Mouse (Mus musculus) small intestine, adult 2 months (tissue): ENCODE data around the gene Stag1. TPM values are rescaled to one million over a fixed set of nuclear protein-coding genes. Genes with fewer than 3 reads are reported as not detected.
"Not testable (repeated sequence)": the region's sequence is repeated elsewhere in the genome, so short reads cannot be mapped to it uniquely, and the experiment has no call there.

Source experiments
- H3K27ac ChIP-seq: fragments of 200-500 bp; 2 replicates; pipeline ENCODE4 v1.5.1; 2012; ENCODE audit warnings: low read depth, low read length, control low read depth, inconsistent platforms; ENCODE audit not compliant: insufficient read depth
- H3K27me3 ChIP-seq: fragments of 200-500 bp; 2 replicates; pipeline ENCODE4 v1.6.1; 2012; ENCODE audit warnings: mild to moderate bottlenecking, moderate library complexity, low read length, inconsistent platforms; ENCODE audit not compliant: control insufficient read depth, insufficient read depth
- H3K36me3 ChIP-seq: fragments of 200-500 bp; 2 replicates; pipeline ENCODE4 v1.6.1; 2012; ENCODE audit warnings: mild to moderate bottlenecking, low read length, control low read depth, inconsistent platforms; ENCODE audit not compliant: control insufficient read depth, insufficient read depth
- H3K4me1 ChIP-seq: fragments of 200-500 bp; 2 replicates; pipeline ENCODE4 v1.6.1; 2012; ENCODE audit warnings: low read length, inconsistent platforms, mixed read lengths; ENCODE audit not compliant: control insufficient read depth, insufficient read depth, insufficient read length
- H3K4me3 ChIP-seq: fragments of 200-500 bp; 2 replicates; pipeline ENCODE4 v1.5.1; 2012; ENCODE audit warnings: low read depth, mild to moderate bottlenecking, control low read depth, inconsistent platforms, low read length, moderate library complexity
- CTCF ChIP-seq: fragments of 200-500 bp; IDR thresholded peaks from 2 replicates; pipeline ENCODE4 v1.5.1; 2012; ENCODE audit warnings: low read depth, mild to moderate bottlenecking, control low read depth, inconsistent platforms, low read length, moderate library complexity, mixed read lengths; ENCODE audit not compliant: insufficient replicate concordance, insufficient read length; ENCODE audit errors: extremely low read depth
- POLR2A ChIP-seq: fragments of 200-500 bp; IDR thresholded peaks from 2 replicates; pipeline ENCODE4 v1.6.1; 2012; ENCODE audit warnings: low read depth, mild to moderate bottlenecking, control low read depth, inconsistent platforms, low read length, moderate library complexity
- WGBS: fragments of 180-500 bp; shearing (Covaris S2); methylation state at CpG from one replicate; pipeline ENCODE4 v1.1.7; 2018; 5-methylcytosine and 5-hydroxymethylcytosine counted together
- polyA plus RNA-seq: library from polyadenylated mRNA; depleted of rRNA; stranded (reverse); fragments of >200 nt; gene quantifications from 2 replicates; pipeline ENCODE4 v1.2.3, GENCODE M21; 2012

The Stag1 gene
- polyA plus RNA-seq, 1 experiment, result 0.89 TPM

DNA sequence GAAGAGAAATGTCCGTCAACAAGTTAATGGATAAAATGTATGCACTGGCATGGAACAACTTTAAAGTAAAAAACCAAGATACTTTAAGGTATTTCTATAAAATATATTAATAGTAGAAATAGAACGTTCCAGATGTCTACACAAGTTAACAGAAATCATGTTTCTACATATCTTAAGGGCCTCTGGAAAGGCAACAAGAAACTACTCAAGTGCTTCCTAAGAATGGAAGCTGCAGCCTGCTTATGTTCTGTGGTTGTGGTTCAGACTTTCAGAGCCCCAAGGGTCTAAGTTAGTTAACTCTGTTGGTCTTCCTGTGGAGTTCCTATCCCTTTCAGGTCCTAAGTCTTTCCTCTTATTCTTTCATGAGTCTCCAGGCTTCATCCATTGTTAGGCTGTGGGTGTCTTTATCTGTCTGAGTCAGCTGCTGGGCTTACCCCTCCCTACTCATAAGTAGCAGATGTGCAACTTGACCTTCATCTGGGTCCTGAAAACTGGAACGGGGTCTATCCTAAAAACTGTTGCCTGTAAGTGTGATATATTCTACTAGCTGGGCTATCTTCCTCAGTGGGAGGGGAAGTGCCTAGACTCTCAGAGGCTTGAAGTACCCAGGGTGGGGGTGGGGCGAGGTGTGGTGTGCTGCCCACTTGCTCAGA is 138.5 kb downstream of the Stag1 start:
- Histone ChIP-seq H3K27me3 (no peaks in the 10 kb centered on the region), H3K27ac (no peak overlapping the region)
- 80% methylated on average over 4 of the region's 4 CpGs for WGBS

DNA sequence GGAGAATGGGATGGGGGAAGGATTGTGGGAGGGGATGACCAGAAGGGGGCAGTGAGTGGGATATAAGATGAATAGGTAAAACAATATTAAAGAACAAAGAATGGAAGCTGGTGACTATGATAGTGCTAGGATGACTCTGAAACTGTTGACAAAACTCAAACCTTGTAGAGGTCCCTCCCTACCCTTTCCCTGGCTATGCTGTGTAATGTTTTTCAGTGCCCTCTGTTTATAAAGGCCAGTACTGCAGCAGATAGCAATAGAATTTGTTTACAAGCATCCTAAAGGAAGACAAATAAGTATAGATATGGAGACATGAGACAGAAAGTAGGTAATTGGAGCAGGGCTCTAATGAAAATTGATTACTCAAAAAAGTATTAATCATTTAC is 139.0 kb downstream of the Stag1 start:
- Histone ChIP-seq H3K4me3 (no peak overlapping the region), H3K27ac (no peak overlapping the region), H3K36me3 (no peaks in the 10 kb centered on the region), H3K27me3 (no peaks in the 10 kb centered on the region), H3K4me1 (no peaks in the 10 kb centered on the region)
- TF ChIP-seq POLR2A (no peak), CTCF (no peak)

More for the DNA sequence above, 138.5 kb downstream of the Stag1 start:
- Histone ChIP-seq H3K4me3 (no peak overlapping the region), H3K36me3 (no peaks in the 10 kb centered on the region), H3K4me1 (no peaks in the 10 kb centered on the region)
- TF ChIP-seq CTCF (no peak), POLR2A (no peak)

DNA sequence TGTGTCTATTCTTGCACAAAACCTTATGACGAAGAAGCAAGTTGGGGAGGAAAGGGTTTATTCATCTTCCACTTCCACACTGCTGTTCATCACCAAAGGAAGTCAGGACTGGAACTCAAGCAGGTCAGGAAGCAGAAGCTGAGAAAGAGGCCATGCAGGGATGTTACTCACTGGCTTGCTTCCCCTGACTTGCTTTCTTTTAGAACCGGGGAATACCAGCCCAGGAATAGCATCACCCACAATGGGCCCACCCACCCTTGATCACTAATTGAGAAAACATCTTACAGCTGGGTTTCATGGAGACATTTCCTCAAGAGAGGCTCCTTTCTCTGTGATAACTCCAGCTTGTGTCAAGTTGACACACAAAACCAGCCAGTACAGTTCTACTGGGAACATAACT is 179.6 kb downstream of the Stag1 start:
- not testable (repeated sequence) for H3K36me3 ChIP-seq, H3K27me3 ChIP-seq, H3K4me3 ChIP-seq, H3K4me1 ChIP-seq, H3K27ac ChIP-seq
- WGBS, result 80% methylated on average over 2 of the region's 2 CpGs

DNA sequence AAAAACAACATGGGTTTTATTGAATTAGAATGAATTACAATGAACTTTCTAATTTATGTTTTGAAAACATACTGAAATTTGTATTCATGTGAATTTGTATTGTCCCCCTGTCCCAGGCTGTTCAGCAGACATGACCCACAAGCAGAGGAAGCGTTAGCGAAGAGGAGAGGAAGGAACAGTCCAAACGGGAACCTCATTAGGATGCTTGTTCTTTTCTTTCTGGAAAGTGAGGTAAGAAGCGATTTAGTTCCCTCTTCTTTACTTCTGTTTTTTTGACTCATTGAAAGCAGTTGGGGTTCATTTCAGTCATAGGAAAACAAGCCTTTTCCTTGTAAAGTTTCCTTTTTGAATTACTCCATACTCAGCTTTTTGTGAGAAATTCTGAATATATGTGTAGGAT is 268.4 kb downstream of the Stag1 start:
- no peaks in the 10 kb centered on the region for H3K36me3 ChIP-seq
- TF ChIP-seq CTCF (no peak), POLR2A (no peak)
- WGBS, result 91% methylated on average over 4 of the region's 4 CpGs

DNA sequence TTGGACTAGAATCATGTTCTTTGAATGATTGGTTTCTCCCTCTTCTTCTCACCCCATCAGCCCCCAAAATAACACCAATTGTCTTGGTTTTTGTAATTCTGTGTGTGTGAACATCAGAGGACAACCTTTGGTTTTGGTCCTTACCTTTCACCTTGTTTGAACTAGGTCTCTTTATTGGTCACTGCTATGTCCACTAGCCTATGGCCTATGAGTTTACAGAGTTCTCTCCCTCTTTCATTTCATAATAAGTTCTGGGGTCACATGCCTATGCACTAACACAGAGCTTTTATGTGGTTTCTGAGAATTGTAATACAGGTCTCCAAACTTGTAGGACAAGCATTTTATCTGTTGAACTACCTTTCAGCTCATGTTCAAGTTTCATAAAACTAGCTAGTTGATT is 272.0 kb downstream of the Stag1 start:
- 0 out of 2 replicates have a peak, but pooled peaks cover 2% of the 10 kb centered on the region for H3K36me3 ChIP-seq
- no peak overlapping the region for H3K4me3 ChIP-seq
- no peaks in the 10 kb centered on the region for H3K4me1 ChIP-seq
- no peaks in the 10 kb centered on the region for H3K27me3 ChIP-seq
- no peak overlapping the region for H3K27ac ChIP-seq
- TF ChIP-seq POLR2A (no peak), CTCF (no peak)

More for the DNA sequence above, 268.4 kb downstream of the Stag1 start:
- H3K27ac ChIP-seq, result no peak overlapping the region
- H3K4me1 ChIP-seq, result no peaks in the 10 kb centered on the region
- H3K27me3 ChIP-seq, result no peaks in the 10 kb centered on the region
- no peak overlapping the region for H3K4me3 ChIP-seq

DNA sequence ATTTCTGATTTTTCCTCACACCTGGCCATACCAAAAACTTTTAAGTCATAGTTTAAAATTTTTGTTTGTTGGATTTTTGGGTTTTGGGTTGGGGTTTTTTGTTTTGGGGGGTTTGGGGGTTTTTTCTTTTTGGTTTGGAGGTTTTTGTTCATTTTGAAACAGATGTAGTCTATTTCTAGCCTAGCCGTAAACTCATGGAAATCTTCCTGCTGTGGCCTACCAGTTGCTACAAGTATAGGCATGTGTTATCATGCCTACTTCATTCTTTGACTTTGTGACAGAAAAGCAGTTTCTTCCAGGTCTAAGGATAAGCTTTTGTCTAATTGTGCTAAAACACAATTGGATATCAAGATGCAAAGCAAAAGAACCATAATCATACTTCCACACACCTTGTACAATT is 298.5 kb downstream of the Stag1 start:
- H3K27ac ChIP-seq, result no peak overlapping the region
- no peaks in the 10 kb centered on the region for H3K4me1 ChIP-seq
- H3K27me3 ChIP-seq, result no peaks in the 10 kb centered on the region
- WGBS, result 97% methylated on average over 1 of the region's 1 CpGs
- peaks cover 4% of the 10 kb centered on the region; the same call in 1 of the 2 replicates for H3K36me3 ChIP-seq
- no peak for TF ChIP-seq CTCF
- TF ChIP-seq POLR2A, result no peak
- H3K4me3 ChIP-seq, result no peak overlapping the region

DNA sequence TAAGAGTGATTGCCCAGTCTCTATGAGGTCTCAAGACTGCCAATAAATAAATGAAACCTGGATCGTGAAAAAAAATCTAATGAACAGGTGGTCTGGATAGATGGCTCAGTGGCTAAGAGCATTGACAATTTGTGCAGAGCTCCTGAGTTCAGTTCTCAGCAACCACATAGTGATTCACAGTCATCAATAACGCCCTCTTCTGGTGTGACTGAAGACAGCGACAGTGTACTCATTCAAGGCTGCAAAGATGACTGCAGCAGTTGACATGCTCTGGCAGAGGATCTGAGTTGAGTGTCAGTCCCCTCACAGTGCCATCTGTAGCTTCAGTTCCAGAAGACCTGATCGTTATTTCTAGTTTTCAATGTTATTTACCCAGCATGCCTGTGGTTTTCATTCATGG is 300.4 kb downstream of the Stag1 start:
- 87% methylated on average over 4 of the region's 4 CpGs for WGBS
- no peak overlapping the region for H3K27ac ChIP-seq
- no peaks in the 10 kb centered on the region for H3K27me3 ChIP-seq
- no peak for TF ChIP-seq POLR2A
- TF ChIP-seq CTCF, result no peak
- H3K4me3 ChIP-seq, result no peak overlapping the region
- no peaks in the 10 kb centered on the region for H3K4me1 ChIP-seq
- H3K36me3 ChIP-seq, result peaks cover 4% of the 10 kb centered on the region; the same call in 1 of the 2 replicates

DNA sequence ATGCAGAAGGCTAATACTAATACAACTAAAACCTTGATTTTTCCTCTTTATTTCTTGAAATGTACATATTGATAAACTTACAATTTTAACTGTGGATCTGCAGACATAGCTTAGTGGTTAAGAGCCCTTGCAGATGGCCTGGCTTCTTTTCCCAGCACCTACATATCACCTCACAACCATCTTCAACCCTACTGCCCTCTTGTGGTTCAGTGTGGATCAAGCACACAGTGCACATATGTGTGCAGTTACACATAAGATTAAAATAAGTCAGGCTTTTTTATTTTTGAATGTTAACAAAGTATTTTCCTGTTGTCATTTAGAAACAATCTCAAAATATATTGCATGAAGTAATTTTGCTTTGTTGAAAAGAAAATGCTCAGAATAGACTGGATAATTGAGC is 312.8 kb downstream of the Stag1 start:
- no peaks in the 10 kb centered on the region for H3K4me1 ChIP-seq
- no peaks in the 10 kb centered on the region for H3K27me3 ChIP-seq
- no peak overlapping the region for H3K4me3 ChIP-seq
- H3K36me3 ChIP-seq, result peaks cover 10% of the 10 kb centered on the region
- TF ChIP-seq CTCF, result no peak
- H3K27ac ChIP-seq, result no peak overlapping the region
